Mouse (Mus musculus) liver, embryonic 14 days (tissue): ENCODE measurements around the gene Icam1. TPM values are rescaled to one million over a fixed set of nuclear protein-coding genes. Genes with fewer than 3 reads are reported as not detected.

Experiments used
- polyA plus RNA-seq: library from polyadenylated mRNA; depleted of rRNA; stranded (reverse); fragments of >200 nt; gene quantifications from 2 replicates; pipeline ENCODE4 v1.2.3, GENCODE M21; 2012; rRNA removed

Gene Icam1
- 6.7 and 7.2 TPM in 2 replicates for polyA plus RNA-seq

GRCm38 (mm10) chr9:21015571-21016130, at the start of gene Icam1:
Gene Icam1, plus strand, starts transcription at chr9:21015985.

GRCm38 (mm10) chr9:20976216-20976960, 39.4 kb upstream of the Icam1 start, which contains the start of gene S1pr2:
Gene S1pr2, minus strand, starts transcription at chr9:20976781.

GRCm38 (mm10) chr9:21002627-21003551, 12.9 kb upstream of the Icam1 start, which contains the start of gene Mrpl4:
Gene Mrpl4, plus strand, starts transcription at chr9:21002738.

GRCm38 (mm10) chr9:21029291-21030054, 13.7 kb downstream of the Icam1 start, which contains the start of gene Icam4:
Gene Icam4, plus strand, starts transcription at chr9:21029373.

GRCm38 (mm10) chr9:21031896-21032351, 16.1 kb downstream of the Icam1 start, which contains the start of gene Icam5:
Gene Icam5, plus strand, starts transcription at chr9:21032073.

GRCm38 (mm10) chr9:21067006-21067684, 51.4 kb downstream of the Icam1 start, which contains the start of gene Zglp1:
Gene Zglp1, minus strand, starts transcription at chr9:21067093.

GRCm38 (mm10) chr9:21073044-21073840, 57.5 kb downstream of the Icam1 start, which contains the start of the genes Gm49373 and Fdx1l:
Gene Gm49373, minus strand, starts transcription at chr9:21073096.
Gene Fdx1l, minus strand, starts transcription at chr9:21073614.

Other genes starting within 250 kb of the Icam1 start
- 0.05 and 0.10 TPM in 2 replicates for gene Col5a3, start 200.9 kb upstream of the Icam1 start, polyA plus RNA-seq
- not detected in 2 replicates for gene Rdh8, start 197.5 kb upstream of the Icam1 start, polyA plus RNA-seq
- gene A230050P20Rik, start 147.3 kb upstream of the Icam1 start, polyA plus RNA-seq = 10.5 and 12.0 TPM in 2 replicates
- gene Angptl6, start 136.3 kb upstream of the Icam1 start, polyA plus RNA-seq = 6.1 and 7.2 TPM in 2 replicates
- gene Ppan, start 127.8 kb upstream of the Icam1 start, polyA plus RNA-seq = 75.4 and 82.4 TPM in 2 replicates
- 102 and 113 TPM in 2 replicates for gene Eif3g, start 117.4 kb upstream of the Icam1 start, polyA plus RNA-seq
- 52.7 and 58.2 TPM in 2 replicates for gene Dnmt1, start 56.1 kb upstream of the Icam1 start, polyA plus RNA-seq
- 1.2 and 1.4 TPM in 2 replicates for gene S1pr2, start 39.2 kb upstream of the Icam1 start, polyA plus RNA-seq
- gene Mrpl4, start 13.2 kb upstream of the Icam1 start, polyA plus RNA-seq = 27.2 and 35.9 TPM in 2 replicates
- gene Icam4, start 13.4 kb downstream of the Icam1 start, polyA plus RNA-seq = 55.5 and 64.7 TPM in 2 replicates
- gene Icam5, start 16.1 kb downstream of the Icam1 start, polyA plus RNA-seq = 0.68 and 0.89 TPM in 2 replicates
- gene Zglp1, start 51.1 kb downstream of the Icam1 start, polyA plus RNA-seq = 0.27 and 0.32 TPM in 2 replicates
- 0.67 and 0.93 TPM in 2 replicates for gene Gm49373, start 57.1 kb downstream of the Icam1 start, polyA plus RNA-seq
- 29.7 and 29.8 TPM in 2 replicates for gene Fdx1l, start 57.6 kb downstream of the Icam1 start, polyA plus RNA-seq
- 2.7 and 2.9 TPM in 2 replicates for gene Gm38431, start 76.0 kb downstream of the Icam1 start, polyA plus RNA-seq
- 17.5 and 22.6 TPM in 2 replicates for gene Raver1, start 76.0 kb downstream of the Icam1 start, polyA plus RNA-seq
- gene Tyk2, start 115.3 kb downstream of the Icam1 start, polyA plus RNA-seq = 5.0 and 6.0 TPM in 2 replicates
- gene Cdc37, start 134.0 kb downstream of the Icam1 start, polyA plus RNA-seq = 135 and 139 TPM in 2 replicates
- gene Pde4a, start 149.7 kb downstream of the Icam1 start, polyA plus RNA-seq = 0.89 and 1.4 TPM in 2 replicates
- 12.4 and 14.5 TPM in 2 replicates for gene Keap1, start 223.4 kb downstream of the Icam1 start, polyA plus RNA-seq
- 0.05 and 0.06 TPM in 2 replicates for gene S1pr5, start 232.5 kb downstream of the Icam1 start, polyA plus RNA-seq
- 30.6 and 38.4 TPM in 2 replicates for gene Atg4d, start 249.3 kb downstream of the Icam1 start, polyA plus RNA-seq